Mouse (Mus musculus): Measurements from ENCODE around the gene Fam209.

Fam209 gene

GRCm38 (mm10) chr2:172477860-172478259 lies 5.5 kb downstream of the Fam209 start:
- peak; percentile 21 for DNase-seq (ENCODE audit: low spot score)

- DNase-seq (ENCODE audit: low spot score), result no peak
Measured at GRCm38 (mm10) chr2:172480296-172480695, 8.0 kb downstream of the Fam209 start.

GRCm38 (mm10) chr2:172481654-172482385 lies 9.5 kb downstream of the Fam209 start:
- no peak for DNase-seq (ENCODE audit: low spot score)

- DNase-seq (ENCODE audit: low spot score), result no peak
Measured at GRCm38 (mm10) chr2:172483766-172484413, 11.6 kb downstream of the Fam209 start.

GRCm38 (mm10) chr2:172484696-172485370 lies 12.5 kb downstream of the Fam209 start:
- no peak for DNase-seq (ENCODE audit: low spot score)

GRCm38 (mm10) chr2:172496736-172497345 lies 24.5 kb downstream of the Fam209 start:
- no peak for DNase-seq (ENCODE audit: low spot score)

- no peak for DNase-seq (ENCODE audit: low spot score)
Measured at GRCm38 (mm10) chr2:172498823-172499222, 26.5 kb downstream of the Fam209 start.

- no peak for DNase-seq (ENCODE audit: low spot score)
Measured at GRCm38 (mm10) chr2:172500752-172501316, 28.5 kb downstream of the Fam209 start.

- no peak for DNase-seq (ENCODE audit: low spot score)
Measured at GRCm38 (mm10) chr2:172501341-172501740, 29.0 kb downstream of the Fam209 start.

- DNase-seq (ENCODE audit: low spot score), result no peak
Measured at GRCm38 (mm10) chr2:172502168-172502567, 29.8 kb downstream of the Fam209 start.

GRCm38 (mm10) chr2:172506121-172506520 lies 33.8 kb downstream of the Fam209 start:
- DNase-seq (ENCODE audit: low spot score), result no peak

GRCm38 (mm10) chr2:172510056-172510712 lies 37.9 kb downstream of the Fam209 start:
- DNase-seq (ENCODE audit: low spot score), result no peak

GRCm38 (mm10) chr2:172510899-172511298 lies 38.6 kb downstream of the Fam209 start:
- no peak for DNase-seq (ENCODE audit: low spot score)

- no peak for DNase-seq (ENCODE audit: low spot score)
Measured at GRCm38 (mm10) chr2:172516407-172516992, 44.2 kb downstream of the Fam209 start.

- DNase-seq (ENCODE audit: low spot score), result no peak
Measured at GRCm38 (mm10) chr2:172520616-172521371, 48.5 kb downstream of the Fam209 start.

GRCm38 (mm10) chr2:172522528-172522927 lies 50.2 kb downstream of the Fam209 start:
- no peak for DNase-seq (ENCODE audit: low spot score)
